Mouse (Mus musculus): ENCODE results near the gene Atg7. TPM values are rescaled to one million over a fixed set of nuclear protein-coding genes. Genes with fewer than 3 reads are reported as not detected.

Gene Atg7
- total and polyA plus RNA-seq, 3 experiments: 11.1 to 15.7 (median 14.8) TPM

GRCm38 (mm10) chr6:114893427-114894209 lies 250.7 kb downstream of the Atg7 start:
- dilution Hi-C loops (cut with MboI; ENCODE audit: extremely low pct_ligation_motif_present, extremely low pct_unique_long_range_greater_than_20kb, low sequenced_read_pairs): no loop called here
- Histone ChIP-seq H3K4me2 (ENCODE audit: insufficient read depth, low read depth, poor library complexity, severe bottlenecking) (peak overlapping the region; percentile 68), H3K27me3 (replicated peaks) (no peaks in the 10 kb centered on the region), H3K79me2 (replicated peaks; ENCODE audit: control insufficient read depth, extremely low read depth, insufficient read depth, poor library complexity, severe bottlenecking) (peaks cover 80% of the 10 kb centered on the region), H3K27ac (ENCODE audit: insufficient read depth, low read depth) (peak overlapping the region; percentile 71), H3K9ac (ENCODE audit: insufficient read depth, low read depth) (0 out of 2 replicates have a peak overlapping the region, but pooled peaks have one; percentile 14), H3K36me3 (replicated peaks in 1 of 2; ENCODE audit: control insufficient read depth in 1 of 2, insufficient read depth in 1 of 2, low read length in 1 of 2) (peaks cover 13 to 53% of the 10 kb centered on the region in 2 experiments), H3K4me1 (ENCODE audit: control insufficient read depth in 1 of 2, insufficient read depth in 2 of 2) (peaks cover 47 to 66% of the 10 kb centered on the region in 2 experiments), H3K9me3 (replicated peaks; ENCODE audit: low read length) (peaks cover 6% of the 10 kb centered on the region), H3K4me3 (replicated peaks in 1 of 3; ENCODE audit: low read depth in 2 of 3, low read length in 2 of 3, poor library complexity in 1 of 3) (peak overlapping the region in 2 of 3 experiments; percentile 3 to 42)
- DNase-seq (ENCODE audit: extremely low read depth): peak; percentile 92
- in situ Hi-C loops (cut with MboI; ENCODE audit: low pct_ligation_motif_present, low pct_unique_long_range_greater_than_20kb, low sequenced_read_pairs): no loop called here
- TF ChIP-seq JUN (IDR thresholded peaks at IDR 0.05; ENCODE audit: insufficient read depth, low read depth, low read length) (peak; percentile 60), TCF12 (IDR thresholded peaks at IDR 0.05; ENCODE audit: low read depth, low read length) (peak; percentile 82), MAZ (IDR thresholded peaks at IDR 0.05; ENCODE audit: low read depth, low read length) (0 out of 2 replicates have a peak, but pooled peaks have one; percentile 64), TBP (conservative IDR thresholded peaks at IDR 0.05; ENCODE audit: low read depth, low read length) (no peak), CHD1 (IDR thresholded peaks at IDR 0.05; ENCODE audit: low read depth, low read length) (no peak), MXI1 (IDR thresholded peaks at IDR 0.05; ENCODE audit: low read depth, low read length) (peak; percentile 90), NRF1 (IDR thresholded peaks at IDR 0.05; ENCODE audit: low read depth, low read length) (peak; percentile 53), MAX (IDR thresholded peaks at IDR 0.05; ENCODE audit: low read length) (peak; percentile 63), IRF4 (IDR thresholded peaks at IDR 0.05; ENCODE audit: low read depth, low read length) (peak; percentile 92), SMC3 (IDR thresholded peaks at IDR 0.05; ENCODE audit: low read depth, low read length) (peak; percentile 17), PAX5 (IDR thresholded peaks at IDR 0.05; ENCODE audit: low read length) (no peak), ELF1 (IDR thresholded peaks at IDR 0.05; ENCODE audit: low read depth, low read length) (peak; percentile 85), HCFC1 (IDR thresholded peaks at IDR 0.05; ENCODE audit: low read depth, low read length) (peak; percentile 31), EP300 (IDR thresholded peaks at IDR 0.05; ENCODE audit: low read length) (peak; percentile 55; the same call in 1 of the 2 replicates), ZC3H11A (IDR thresholded peaks at IDR 0.05; ENCODE audit: low read depth, low read length) (no peak), ETS1 (conservative IDR thresholded peaks at IDR 0.05; ENCODE audit: low read depth, low read length) (peak; percentile 98), ZKSCAN1 (IDR thresholded peaks at IDR 0.05; ENCODE audit: borderline replicate concordance, low read depth, low read length) (no peak), GABPA (IDR thresholded peaks at IDR 0.05; ENCODE audit: insufficient replicate concordance, low read depth, low read length) (no peak), MYC (IDR thresholded peaks at IDR 0.05; ENCODE audit: low read depth, low read length) (peak; percentile 67), BHLHE40 (IDR thresholded peaks at IDR 0.05; ENCODE audit: low read depth, low read length) (peak; percentile 94), JUND (conservative IDR thresholded peaks at IDR 0.05; ENCODE audit: low read depth, low read length) (0 out of 2 replicates have a peak, but pooled peaks have one; percentile 45), SIN3A (IDR thresholded peaks at IDR 0.05; ENCODE audit: low read length) (peak; percentile 93), MEF2A (IDR thresholded peaks at IDR 0.05; ENCODE audit: borderline replicate concordance, low read depth, low read length) (0 out of 2 replicates have a peak, but pooled peaks have one; percentile 50), USF1 (IDR thresholded peaks at IDR 0.05; ENCODE audit: low read depth, low read length) (peak; percentile 41), CHD2 (IDR thresholded peaks at IDR 0.05; ENCODE audit: low read length) (peak; percentile 94)
